Comparison of ENCODE assay signal across 11 mouse cellular contexts in genomic region chr4:121056342-121056741, GRCm38 (mm10). TPM values are rescaled to one million over a fixed set of nuclear protein-coding genes. Genes with fewer than 3 reads are reported as not detected.
A peak's percentile ranks its signal among the peaks of the same experiment; 100 is the strongest.
DNase-seq lines count a peak whose midpoint lies in the region; ATAC-seq and TF ChIP-seq lines count a peak whose summit lies in the region.
"Had no signal": no experiment of that assay in that cellular context is flagged by ENCODE, and none has a peak within 500 bp of the region (broad histone marks: within the 10 kb centered on the region; RNA-seq: fewer than 3 reads in every experiment).

No protein-coding gene starts in this region.

- H3K9me3 ChIP-seq in forebrain, postnatal 0 days (ENCODE audit: low read length): no peaks in the 10 kb centered on the region
- no peaks in the 10 kb centered on the region for H3K9me3 ChIP-seq in forebrain, embryonic 14.5 days (replicated peaks; ENCODE audit: control insufficient read depth, low read length)
- no peaks in the 10 kb centered on the region for H3K9me3 ChIP-seq in lung, postnatal 0 days (ENCODE audit: low read length)
- H3K9me3 ChIP-seq: hindbrain, embryonic 13.5 days; limb, embryonic 12.5 days; neural tube, embryonic 12.5 days had no signal

- no peaks in the 10 kb centered on the region for H3K27me3 ChIP-seq in forebrain, postnatal 0 days (ENCODE audit: insufficient read depth, low read length)
- H3K27me3 ChIP-seq in forebrain, embryonic 14.5 days (replicated peaks; ENCODE audit: control insufficient read depth, insufficient read depth, low read length): no peaks in the 10 kb centered on the region
- H3K27me3 ChIP-seq in lung, postnatal 0 days (replicated peaks; ENCODE audit: insufficient read depth, low read length): no peaks in the 10 kb centered on the region
- peaks cover 7% of the 10 kb centered on the region for H3K27me3 ChIP-seq in small intestine, adult 2 months (ENCODE audit: control insufficient read depth, insufficient read depth, low read length)

- no peak overlapping the region for H3K4me3 ChIP-seq in forebrain, postnatal 0 days (ENCODE audit: low read depth, low read length)
- H3K4me3 ChIP-seq in forebrain, embryonic 14.5 days (ENCODE audit: low read depth, low read length): no peak overlapping the region
- H3K4me3 ChIP-seq in lung, postnatal 0 days (ENCODE audit: low read depth, low read length): no peak overlapping the region
- no peak overlapping the region for H3K4me3 ChIP-seq in small intestine, adult 2 months (ENCODE audit: low read depth, low read length)
- H3K4me3 ChIP-seq: hindbrain, embryonic 13.5 days; limb, embryonic 12.5 days; neural tube, embryonic 12.5 days had no signal

- ATAC-seq in forebrain, postnatal 0 days: no peak
- ATAC-seq in forebrain, embryonic 14.5 days: no peak
- no peak for ATAC-seq in lung, postnatal 0 days

- peaks cover 21% of the 10 kb centered on the region for H3K36me3 ChIP-seq in forebrain, postnatal 0 days (ENCODE audit: insufficient read depth)
- H3K36me3 ChIP-seq in forebrain, embryonic 14.5 days (ENCODE audit: control insufficient read depth, insufficient read depth, low read length): peaks cover 23% of the 10 kb centered on the region
- H3K36me3 ChIP-seq in lung, postnatal 0 days (ENCODE audit: insufficient read depth, low read length): no peaks in the 10 kb centered on the region
- H3K36me3 ChIP-seq in small intestine, adult 2 months (ENCODE audit: control insufficient read depth, insufficient read depth, low read length): peaks cover 11% of the 10 kb centered on the region

- no peak for TF ChIP-seq EP300 in lung, postnatal 0 days (IDR thresholded peaks at IDR 0.05)

- 50% methylated on average over 3 of the region's 3 CpGs for WGBS in forebrain, postnatal 0 days
- WGBS in forebrain, embryonic 14.5 days: 42% methylated on average over 3 of the region's 3 CpGs
- WGBS in lung, postnatal 0 days: 41% methylated on average over 3 of the region's 3 CpGs
- 39% methylated on average over 3 of the region's 3 CpGs for WGBS in small intestine, adult 2 months

- no peak overlapping the region for H3K4me2 ChIP-seq in forebrain, postnatal 0 days (ENCODE audit: low read depth)
- no peak overlapping the region for H3K4me2 ChIP-seq in forebrain, embryonic 14.5 days (ENCODE audit: low read length)
- no peak overlapping the region for H3K4me2 ChIP-seq in lung, postnatal 0 days (replicated peaks; ENCODE audit: low read depth, low read length)
- H3K4me2 ChIP-seq: hindbrain, embryonic 13.5 days; limb, embryonic 12.5 days; neural tube, embryonic 12.5 days had no signal

- H3K9ac ChIP-seq in forebrain, postnatal 0 days: no peak overlapping the region
- H3K9ac ChIP-seq in forebrain, embryonic 14.5 days (ENCODE audit: low read length): no peak overlapping the region
- H3K9ac ChIP-seq in lung, postnatal 0 days (replicated peaks; ENCODE audit: low read depth): no peak overlapping the region
- H3K9ac ChIP-seq: hindbrain, embryonic 13.5 days; limb, embryonic 12.5 days; neural tube, embryonic 12.5 days had no signal

- TF ChIP-seq CTCF in forebrain, postnatal 0 days (IDR thresholded peaks at IDR 0.05; ENCODE audit: low read depth): peak; percentile 67
- TF ChIP-seq CTCF in lung, postnatal 0 days (IDR thresholded peaks at IDR 0.05): peak; percentile 63
- peak; percentile 56; the same call in 1 of the 2 replicates for TF ChIP-seq CTCF in small intestine, adult 2 months (IDR thresholded peaks at IDR 0.05; ENCODE audit: extremely low read depth, insufficient read length, insufficient replicate concordance, low read depth, low read length)

- TF ChIP-seq POLR2A in small intestine, adult 2 months (IDR thresholded peaks at IDR 0.05; ENCODE audit: low read depth, low read length): no peak

- no peak for DNase-seq in forebrain, postnatal 0 days
- DNase-seq in forebrain, embryonic 14.5 days (ENCODE audit: low spot score): no peak
- DNase-seq in lung, postnatal 0 days (ENCODE audit: low spot score): no peak
- no peak for DNase-seq in lung, postnatal 36 days
- DNase-seq in ZHBTc4 (ENCODE audit: low read depth, low spot score): peak; percentile 31
- no peak for DNase-seq in c-Kit-positive CD71-positive TER-119-positive erythroid progenitor cells, embryonic 14.5 days (ENCODE audit: low spot score)
- DNase-seq in urinary bladder, postnatal 14 days (ENCODE audit: low spot score): no peak

- H3K27ac ChIP-seq in forebrain, postnatal 0 days (ENCODE audit: low read depth, low read length): no peak overlapping the region
- no peak overlapping the region for H3K27ac ChIP-seq in forebrain, embryonic 14.5 days (ENCODE audit: low read depth, low read length)
- no peak overlapping the region for H3K27ac ChIP-seq in lung, postnatal 0 days (ENCODE audit: low read length)
- no peak overlapping the region for H3K27ac ChIP-seq in small intestine, adult 2 months (ENCODE audit: insufficient read depth, low read depth, low read length)
- H3K27ac ChIP-seq: hindbrain, embryonic 13.5 days; limb, embryonic 12.5 days; neural tube, embryonic 12.5 days had no signal

- H3K4me1 ChIP-seq in forebrain, postnatal 0 days (ENCODE audit: insufficient read depth): no peaks in the 10 kb centered on the region
- H3K4me1 ChIP-seq in forebrain, embryonic 14.5 days (ENCODE audit: control insufficient read depth, insufficient read depth, low read length): 0 out of 2 replicates have a peak, but pooled peaks cover 2% of the 10 kb centered on the region
- no peaks in the 10 kb centered on the region for H3K4me1 ChIP-seq in lung, postnatal 0 days (ENCODE audit: insufficient read depth, low read depth, low read length)
- no peaks in the 10 kb centered on the region for H3K4me1 ChIP-seq in small intestine, adult 2 months (ENCODE audit: control insufficient read depth, insufficient read depth, insufficient read length, low read length)

RNA-seq across cellular contexts. Expression of gene Col9a2, which starts 17.2 kb away (rescaled TPM):
- 28.1 and 29.8 TPM in 2 replicates for total RNA-seq in forebrain, postnatal 0 days (2014; rRNA removed)
- 8.2 and 9.1 TPM in 2 replicates for polyA plus RNA-seq in forebrain, postnatal 0 days (2015; fragmentation: Nextera tagmentation; extraction: Ambion mirVana)
- polyA plus RNA-seq in forebrain, embryonic 14.5 days (2014; fragmentation: Nextera tagmentation; extraction: Ambion mirVana): 2.2 and 3.8 TPM in 2 replicates
- polyA plus RNA-seq in lung, postnatal 0 days (2015; fragmentation: Nextera tagmentation; extraction: Ambion mirVana): 1.6 and 1.8 TPM in 2 replicates
- polyA plus RNA-seq in small intestine, adult 2 months (2012; rRNA removed): 0.18 and 0.53 TPM in 2 replicates

RNA-seq across cellular contexts. Expression of gene Smap2, which starts 39.3 kb away (rescaled TPM):
- 86.8 and 92.0 TPM in 2 replicates for total RNA-seq in forebrain, postnatal 0 days (2014; rRNA removed)
- 41.3 and 49.7 TPM in 2 replicates for polyA plus RNA-seq in forebrain, postnatal 0 days (2015; fragmentation: Nextera tagmentation; extraction: Ambion mirVana)
- polyA plus RNA-seq in forebrain, embryonic 14.5 days (2014; fragmentation: Nextera tagmentation; extraction: Ambion mirVana): 35.3 and 40.9 TPM in 2 replicates
- 10.8 and 12.4 TPM in 2 replicates for polyA plus RNA-seq in lung, postnatal 0 days (2015; fragmentation: Nextera tagmentation; extraction: Ambion mirVana)
- polyA plus RNA-seq in small intestine, adult 2 months (2012; rRNA removed): 12.1 and 28.1 TPM in 2 replicates

RNA-seq across cellular contexts. Expression of gene Zmpste24, which starts 41.7 kb away (rescaled TPM):
- total RNA-seq in forebrain, postnatal 0 days (2014; rRNA removed): 14.2 and 20.5 TPM in 2 replicates
- polyA plus RNA-seq in forebrain, postnatal 0 days (2015; fragmentation: Nextera tagmentation; extraction: Ambion mirVana): 13.0 and 16.1 TPM in 2 replicates
- 22.3 and 26.3 TPM in 2 replicates for polyA plus RNA-seq in forebrain, embryonic 14.5 days (2014; fragmentation: Nextera tagmentation; extraction: Ambion mirVana)
- polyA plus RNA-seq in lung, postnatal 0 days (2015; fragmentation: Nextera tagmentation; extraction: Ambion mirVana): 24.8 and 28.6 TPM in 2 replicates
- 5.8 and 10.4 TPM in 2 replicates for polyA plus RNA-seq in small intestine, adult 2 months (2012; rRNA removed)

RNA-seq across cellular contexts. Expression of gene Tmco2, which starts 52.7 kb away (rescaled TPM):
- total RNA-seq in forebrain, postnatal 0 days (2014; rRNA removed): not detected in 2 replicates
- not detected in 2 replicates for polyA plus RNA-seq in forebrain, postnatal 0 days (2015; fragmentation: Nextera tagmentation; extraction: Ambion mirVana)
- polyA plus RNA-seq in forebrain, embryonic 14.5 days (2014; fragmentation: Nextera tagmentation; extraction: Ambion mirVana): not detected in 2 replicates
- not detected in 2 replicates for polyA plus RNA-seq in lung, postnatal 0 days (2015; fragmentation: Nextera tagmentation; extraction: Ambion mirVana)
- polyA plus RNA-seq in small intestine, adult 2 months (2012; rRNA removed): not detected in 2 replicates
- polyA plus RNA-seq: hindbrain, embryonic 13.5 days; limb, embryonic 12.5 days; neural tube, embryonic 12.5 days had no signal
